Mouse (Mus musculus) megakaryocyte-erythroid progenitor cell, adult 5-6 weeks (primary cell): ENCODE results near the gene Mrgprh. TPM values are rescaled to one million over a fixed set of nuclear protein-coding genes. Genes with fewer than 3 reads are reported as not detected.

ENCODE experiments used
- ATAC-seq: replicated peaks from 2 replicates; pipeline ENCODE4 v1.8.0; 2016; ENCODE audit warnings: mild to moderate bottlenecking, inconsistent platforms; ENCODE audit not compliant: severe bottlenecking, poor library complexity, low FRiP score, low TSS enrichment
- total RNA-seq, 2 experiments: library from RNA; stranded (forward) in 1 of 2; stranded (reverse) in 1 of 2; fragments of 200-1000, 215-1000 nt in 1 of 2; fragments of >200 nt in 1 of 2; fragmentation: Nextera tagmentation in 1 of 2; gene quantifications; 2 replicates each; pipeline ENCODE4 v1.2.3; 2014 to 2017

Gene Mrgprh
- total RNA-seq (2014; fragmentation: Nextera tagmentation) = not detected in 2 replicates
- not detected in 2 replicates for total RNA-seq (2017)

- no peak for ATAC-seq
Measured at GRCm38 (mm10) chr17:12875734-12876133, at the start of gene Mrgprh. TSS of gene Mrgprh (plus strand) at chr17:12876034.

DNA sequence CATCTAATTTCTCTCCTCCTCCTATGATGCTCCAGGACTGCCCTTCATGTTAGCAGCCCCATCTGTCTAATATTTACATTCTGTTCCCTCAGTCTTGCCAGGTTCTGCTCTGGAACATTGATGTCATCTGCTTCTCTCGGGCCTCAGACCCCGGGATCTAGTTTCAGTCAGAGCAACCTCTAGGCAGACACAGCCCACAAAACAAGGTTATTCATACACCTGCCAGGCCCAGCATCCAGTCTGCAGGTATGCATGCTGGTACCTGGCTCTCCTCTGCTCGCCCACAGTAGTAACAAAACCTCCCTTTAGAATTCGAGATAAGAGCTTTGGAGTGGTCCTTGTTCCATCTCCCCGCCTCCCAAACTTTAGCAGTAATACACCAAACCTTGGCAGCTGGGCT, 45.5 kb upstream of the Mrgprh start:
- ATAC-seq = no peak

GRCm38 (mm10) chr17:12832231-12832630, 43.6 kb upstream of the Mrgprh start:
- ATAC-seq = no peak

- ATAC-seq = no peak
Measured at GRCm38 (mm10) chr17:12832657-12833056, 43.2 kb upstream of the Mrgprh start.

DNA sequence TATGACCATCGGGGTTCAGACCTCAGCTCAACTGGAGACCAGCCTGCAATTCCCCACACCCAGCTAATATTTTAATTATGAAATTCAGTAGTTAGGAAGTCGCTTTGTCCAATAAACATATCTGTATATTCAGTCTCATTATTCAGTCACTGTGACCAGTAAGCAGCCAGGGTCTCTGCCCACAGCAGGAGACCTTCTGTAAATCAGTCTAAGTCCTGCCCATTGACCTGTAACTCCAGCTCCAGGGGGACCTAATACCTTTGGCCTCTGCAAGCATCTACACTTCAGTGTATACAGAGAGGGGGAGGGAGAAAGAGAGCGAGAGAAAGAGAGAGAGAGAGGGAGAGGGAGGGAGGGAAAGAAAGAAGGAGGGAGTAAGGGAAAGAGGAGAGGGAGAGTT, 41.5 kb upstream of the Mrgprh start:
- no peak for ATAC-seq

DNA sequence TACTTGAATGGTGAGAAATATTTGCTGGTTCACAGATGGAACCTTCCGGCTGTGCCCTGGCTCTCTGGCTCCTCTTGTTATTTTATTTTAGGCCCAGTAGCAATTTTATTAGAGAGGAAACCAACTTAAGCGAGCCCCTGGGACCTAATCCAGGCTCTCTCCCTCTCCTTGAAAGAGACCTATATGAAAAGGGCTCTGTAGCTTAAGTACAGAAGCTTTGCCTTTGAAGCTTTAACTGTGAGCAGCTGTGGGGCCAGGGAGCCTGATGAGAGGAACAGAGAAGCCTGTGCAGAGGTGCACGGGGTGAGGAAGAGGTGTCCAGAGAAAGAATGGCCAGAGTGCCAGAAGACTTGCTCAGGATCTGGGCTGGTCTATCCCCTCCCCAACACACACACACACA, 41.0 kb upstream of the Mrgprh start:
- ATAC-seq = no peak

DNA sequence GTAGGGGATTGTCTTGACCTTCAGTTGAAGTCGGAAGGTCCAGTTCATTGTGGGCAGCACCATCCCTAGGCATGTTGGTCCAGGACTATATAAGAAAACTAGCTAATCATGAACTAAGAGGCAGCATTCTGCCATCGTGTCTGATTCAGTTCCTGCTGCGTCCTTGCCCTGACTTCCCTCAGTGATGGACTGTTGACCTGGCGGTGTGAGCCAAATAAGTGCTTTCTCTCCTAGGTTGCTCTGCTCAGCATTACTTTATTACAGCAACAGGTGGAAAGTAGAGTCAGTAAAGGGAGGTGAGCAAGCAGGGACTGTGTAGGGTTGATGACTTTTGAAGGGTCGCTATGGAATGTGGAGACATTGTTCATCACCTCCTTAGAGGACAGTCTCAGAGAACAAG, 40.1 kb upstream of the Mrgprh start:
- no peak for ATAC-seq

- no peak for ATAC-seq
Measured at GRCm38 (mm10) chr17:12839475-12840267, 36.2 kb upstream of the Mrgprh start.

- no peak for ATAC-seq
Measured at GRCm38 (mm10) chr17:12843826-12844225, 32.0 kb upstream of the Mrgprh start.

GRCm38 (mm10) chr17:12844540-12844939, 31.3 kb upstream of the Mrgprh start:
- ATAC-seq = no peak

- no peak for ATAC-seq
Measured at GRCm38 (mm10) chr17:12845862-12846261, 30.0 kb upstream of the Mrgprh start.

GRCm38 (mm10) chr17:12846474-12846873, 29.4 kb upstream of the Mrgprh start:
- no peak for ATAC-seq

GRCm38 (mm10) chr17:12847736-12848135, 28.1 kb upstream of the Mrgprh start:
- no peak for ATAC-seq

GRCm38 (mm10) chr17:12849778-12850382, 26.0 kb upstream of the Mrgprh start:
- no peak for ATAC-seq

DNA sequence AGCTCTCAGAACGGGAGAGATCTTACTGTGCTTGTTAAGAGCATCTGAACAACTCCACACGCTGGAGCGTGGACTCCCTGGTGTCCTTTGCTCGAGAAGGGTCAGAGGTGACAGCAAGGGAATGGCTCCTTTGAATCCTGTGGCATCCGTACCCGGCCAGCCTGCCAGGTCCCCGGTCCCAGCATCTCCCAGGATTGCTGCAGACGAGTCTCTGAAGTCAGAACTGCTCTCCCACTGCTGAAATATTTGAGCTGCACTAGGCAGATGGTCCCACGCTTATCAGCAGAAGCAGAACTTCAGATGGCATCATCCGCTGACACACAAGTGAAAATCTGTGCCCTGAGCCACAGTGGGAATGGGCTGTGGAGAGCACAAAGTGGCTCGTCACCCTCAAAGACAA, 24.1 kb upstream of the Mrgprh start:
- 0 out of 2 replicates have a peak, but pooled peaks have one; percentile 16 for ATAC-seq

- no peak for ATAC-seq
Measured at GRCm38 (mm10) chr17:12853821-12854220, 22.0 kb upstream of the Mrgprh start.

- no peak for ATAC-seq
Measured at GRCm38 (mm10) chr17:12854386-12854785, 21.4 kb upstream of the Mrgprh start.

DNA sequence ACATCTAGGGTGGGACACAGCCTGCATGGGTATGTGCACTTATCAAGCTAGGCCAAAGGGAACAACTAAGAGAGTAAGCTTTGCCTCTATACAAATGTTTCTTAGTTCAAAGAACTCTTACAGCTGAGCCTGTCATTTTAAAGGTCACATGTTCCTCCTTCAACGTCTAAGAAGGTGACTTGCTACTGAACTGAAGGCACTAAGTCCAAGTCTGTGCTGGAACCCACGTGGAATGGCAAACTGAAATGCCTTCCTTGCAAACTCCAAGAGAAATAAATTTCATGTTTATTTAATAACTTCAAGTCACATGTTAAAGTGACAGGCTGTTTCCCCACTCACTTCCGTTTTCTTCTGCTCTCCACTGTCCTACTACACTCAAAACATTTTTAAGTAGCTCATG, 18.4 kb upstream of the Mrgprh start:
- no peak for ATAC-seq

GRCm38 (mm10) chr17:12858072-12858471, 17.8 kb upstream of the Mrgprh start:
- ATAC-seq = peak; percentile 56; the same call in 1 of the 2 replicates

GRCm38 (mm10) chr17:12859006-12859520, 16.8 kb upstream of the Mrgprh start:
- no peak for ATAC-seq

- no peak for ATAC-seq
Measured at GRCm38 (mm10) chr17:12864111-12864510, 11.7 kb upstream of the Mrgprh start.
